Mouse (Mus musculus): Measurements from ENCODE around the gene Mios. TPM values are rescaled to one million over a fixed set of nuclear protein-coding genes. Genes with fewer than 3 reads are reported as not detected.

Gene Mios
- 10 to 100 TPM; 23.1 to 26.7 TPM for total RNA-seq (2021)
- long read RNA-seq, experiment 1, transcript Mios-201 (12 exons, 3,710 nt), result major isoform, 27 of 33 reads
- long read RNA-seq, experiment 1, partial matches to known transcripts, result 4 of 33 reads
- long read RNA-seq, experiment 1, other reads (novel, unspliced or antisense), result 2 of 33 reads
- long read RNA-seq, experiment 2, transcript Mios-201 (12 exons, 3,710 nt), result major isoform, 27 of 37 reads
- long read RNA-seq, experiment 2, partial matches to known transcripts, result 5 of 37 reads
- long read RNA-seq, experiment 2, other reads (novel, unspliced or antisense), result 5 of 37 reads

GRCm38 (mm10) chr6:8209047-8209865 is at the start of gene Mios:
TSS of gene Mios (plus strand) at chr6:8209222.
- peak; percentile 81 to 84 for DNase-seq (ENCODE audit: low spot score in 2 of 2)

- DNase-seq (ENCODE audit: low spot score in 2 of 2), result no peak
Measured at GRCm38 (mm10) chr6:8160001-8160400, 49.0 kb upstream of the Mios start.

- no peak for DNase-seq (ENCODE audit: low spot score in 2 of 2)
Measured at GRCm38 (mm10) chr6:8164741-8165140, 44.3 kb upstream of the Mios start.

- no peak for DNase-seq (ENCODE audit: low spot score in 2 of 2)
Measured at GRCm38 (mm10) chr6:8172101-8172500, 36.9 kb upstream of the Mios start.

- no peak for DNase-seq (ENCODE audit: low spot score in 2 of 2)
Measured at GRCm38 (mm10) chr6:8174062-8174461, 35.0 kb upstream of the Mios start.

GRCm38 (mm10) chr6:8175346-8175745 is 33.7 kb upstream of the Mios start:
- no peak for DNase-seq (ENCODE audit: low spot score in 2 of 2)

- no peak for DNase-seq (ENCODE audit: low spot score in 2 of 2)
Measured at GRCm38 (mm10) chr6:8176116-8176515, 32.9 kb upstream of the Mios start.

- peak in 1 of 2 experiments; percentile 10 for DNase-seq (ENCODE audit: low spot score in 2 of 2)
Measured at GRCm38 (mm10) chr6:8178397-8178941, 30.6 kb upstream of the Mios start.

GRCm38 (mm10) chr6:8188599-8189233 is 20.3 kb upstream of the Mios start:
- DNase-seq (ENCODE audit: low spot score in 2 of 2), result peak in 1 of 2 experiments; percentile 65

- no peak for DNase-seq (ENCODE audit: low spot score in 2 of 2)
Measured at GRCm38 (mm10) chr6:8189917-8190316, 19.1 kb upstream of the Mios start.

- DNase-seq (ENCODE audit: low spot score in 2 of 2), result no peak
Measured at GRCm38 (mm10) chr6:8192517-8192916, 16.5 kb upstream of the Mios start, which contains the start of gene Col28a1. TSS of gene Col28a1 (minus strand) at chr6:8192617.

- no peak for DNase-seq (ENCODE audit: low spot score in 2 of 2)
Measured at GRCm38 (mm10) chr6:8209866-8210186, 804 bp downstream of the Mios start.

GRCm38 (mm10) chr6:8210661-8211060 is 1.6 kb downstream of the Mios start:
- DNase-seq (ENCODE audit: low spot score in 2 of 2), result no peak

- DNase-seq (ENCODE audit: low spot score in 2 of 2), result peak in 1 of 2 experiments; percentile 20
Measured at GRCm38 (mm10) chr6:8227035-8227434, 18.0 kb downstream of the Mios start.

GRCm38 (mm10) chr6:8228596-8228995 is 19.6 kb downstream of the Mios start:
- no peak for DNase-seq (ENCODE audit: low spot score in 2 of 2)

GRCm38 (mm10) chr6:8258316-8258715 is 49.3 kb downstream of the Mios start:
- DNase-seq (ENCODE audit: low spot score in 2 of 2), result no peak

- DNase-seq (ENCODE audit: low spot score in 2 of 2), result peak; percentile 96 to 99
Measured at GRCm38 (mm10) chr6:8259004-8259666, 50.1 kb downstream of the Mios start, which contains the start of the genes Rpa3, Umad1 and Gm45062. TSS of gene Rpa3 (minus strand) at chr6:8259173. TSS of gene Umad1 (plus strand) at chr6:8259288. TSS of gene Gm45062 (plus strand) at chr6:8259450.

- DNase-seq (ENCODE audit: low spot score in 2 of 2), result peak in 1 of 2 experiments; percentile 54
Measured at GRCm38 (mm10) chr6:8259667-8260044, 50.6 kb downstream of the Mios start.

- no peak for DNase-seq (ENCODE audit: low spot score in 2 of 2)
Measured at GRCm38 (mm10) chr6:8271047-8271446, 62.0 kb downstream of the Mios start.

- peak; percentile 10 to 36 for DNase-seq (ENCODE audit: low spot score in 2 of 2)
Measured at GRCm38 (mm10) chr6:8274387-8275054, 65.5 kb downstream of the Mios start.
